20 mouse cellular contexts compared by ENCODE assay signal in the genomic region with DNA sequence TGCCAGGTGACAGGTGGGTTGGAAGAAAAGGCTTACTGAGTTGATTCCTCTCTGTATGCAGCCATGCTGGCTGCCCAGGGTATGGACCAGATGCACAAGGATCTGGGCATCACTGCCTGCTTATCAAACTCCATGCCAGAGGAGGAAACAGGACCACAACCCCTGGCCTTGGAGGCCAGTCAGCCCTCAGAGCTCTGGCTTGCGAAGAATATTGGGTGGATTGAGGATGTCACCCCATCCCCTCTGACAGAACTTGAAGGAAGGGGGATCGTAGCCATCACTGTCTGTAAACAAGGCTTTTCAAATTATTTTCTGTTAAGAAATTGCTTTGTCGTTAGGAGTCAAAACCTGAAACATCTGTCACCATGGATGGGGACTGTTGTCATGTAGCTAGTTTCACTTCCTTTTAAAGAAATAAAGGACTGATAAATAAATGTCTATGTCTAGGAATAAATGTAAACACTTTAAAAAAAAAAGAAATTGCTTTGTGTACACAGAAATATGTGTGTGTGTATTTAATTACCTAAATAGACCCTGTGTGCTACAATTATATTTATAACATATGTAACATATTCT.
"Had no signal": no experiment of that assay in that cellular context is flagged by ENCODE, and none has a peak within 500 bp of the region (broad histone marks: within the 10 kb centered on the region; RNA-seq: fewer than 3 reads in every experiment).

No protein-coding gene starts in this region.

- H3K9me3 ChIP-seq: kidney, embryonic 15.5 days; limb, embryonic 12.5 days; limb, embryonic 15.5 days; liver, embryonic 12.5 days; liver, embryonic 15.5 days; lung, embryonic 15.5 days; midbrain, embryonic 10.5 days; neural tube, embryonic 12.5 days; neural tube, embryonic 15.5 days had no signal

- H3K4me1 ChIP-seq: neural tube, embryonic 15.5 days had no signal

- H3K4me3 ChIP-seq: kidney, embryonic 15.5 days; limb, embryonic 12.5 days; limb, embryonic 15.5 days; liver, embryonic 12.5 days; liver, embryonic 15.5 days; lung, embryonic 15.5 days; midbrain, embryonic 10.5 days; neural tube, embryonic 12.5 days; neural tube, embryonic 15.5 days had no signal

- H3K27ac ChIP-seq: kidney, embryonic 15.5 days; limb, embryonic 12.5 days; limb, embryonic 15.5 days; liver, embryonic 12.5 days; liver, embryonic 15.5 days; lung, embryonic 15.5 days; midbrain, embryonic 10.5 days; neural tube, embryonic 12.5 days; neural tube, embryonic 15.5 days; stomach, postnatal 0 days had no signal

- ATAC-seq: liver, embryonic 12.5 days had no signal

- H3K27me3 ChIP-seq: kidney, embryonic 15.5 days; limb, embryonic 12.5 days; limb, embryonic 15.5 days; liver, embryonic 12.5 days; liver, embryonic 15.5 days; lung, embryonic 15.5 days; neural tube, embryonic 12.5 days; neural tube, embryonic 15.5 days had no signal

- DNase-seq: kidney, adult 11 months; kidney, adult 8-10 months; kidney, postnatal 10 days; kidney, postnatal 36 days; left cerebral cortex, postnatal 4 days; lung, adult 18-20 months; lung, postnatal 10 days; lung, postnatal 36 days; midbrain, embryonic 14.5 days; thymus, postnatal 4 days had no signal

- H3K36me3 ChIP-seq: kidney, embryonic 15.5 days; limb, embryonic 12.5 days; limb, embryonic 15.5 days; liver, embryonic 12.5 days; liver, embryonic 15.5 days; lung, embryonic 15.5 days; midbrain, embryonic 10.5 days; neural tube, embryonic 12.5 days; neural tube, embryonic 15.5 days had no signal
